Mouse (Mus musculus) monocyte, adult 2 months (primary cell): Measurements from ENCODE around the gene Slc43a1.
"Not testable (repeated sequence)": the region's sequence is repeated elsewhere in the genome, so short reads cannot be mapped to it uniquely, and the experiment has no call there.

Source experiments
- DNase-seq, 2 experiments: peaks; one replicate each; pipeline ENCODE4 v3.0.0; 2022; ENCODE audit warnings: low spot score in 2 of 2, low read depth in 1 of 2

Slc43a1 gene

GRCm38 (mm10) chr2:84838593-84838949 is at the start of gene Slc43a1:
Gene Slc43a1, plus strand, starts transcription at chr2:84838850.
- no peak for DNase-seq

GRCm38 (mm10) chr2:84790418-84790817 is 48.2 kb upstream of the Slc43a1 start:
- no peak for DNase-seq

GRCm38 (mm10) chr2:84792516-84792915 is 46.1 kb upstream of the Slc43a1 start:
- no peak for DNase-seq

- DNase-seq, result no peak
These were observed 45.5 kb upstream of the Slc43a1 start for GRCm38 (mm10) chr2:84793154-84793553.

- DNase-seq, result no peak
These were observed 44.8 kb upstream of the Slc43a1 start for GRCm38 (mm10) chr2:84793871-84794270.

GRCm38 (mm10) chr2:84797833-84798492 is 40.7 kb upstream of the Slc43a1 start:
- peak; percentile 37 to 59 for DNase-seq

- DNase-seq, result no peak
These were observed 40.1 kb upstream of the Slc43a1 start, which contains the start of gene Ube2l6 for GRCm38 (mm10) chr2:84798493-84798921. Gene Ube2l6, plus strand, starts transcription at chr2:84798828.

GRCm38 (mm10) chr2:84799041-84799561 is 39.5 kb upstream of the Slc43a1 start:
- DNase-seq, result peak in 1 of 2 experiments; percentile 31

- no peak for DNase-seq
These were observed 38.3 kb upstream of the Slc43a1 start for GRCm38 (mm10) chr2:84800304-84800703.

- not testable (repeated sequence) for DNase-seq
These were observed 37.4 kb upstream of the Slc43a1 start for GRCm38 (mm10) chr2:84801223-84801622.

- no peak for DNase-seq
These were observed 34.7 kb upstream of the Slc43a1 start for GRCm38 (mm10) chr2:84803963-84804362.

GRCm38 (mm10) chr2:84806546-84806945 is 32.1 kb upstream of the Slc43a1 start:
- no peak for DNase-seq

GRCm38 (mm10) chr2:84809330-84809729 is 29.3 kb upstream of the Slc43a1 start:
- DNase-seq, result no peak

- no peak for DNase-seq
These were observed 28.1 kb upstream of the Slc43a1 start for GRCm38 (mm10) chr2:84810526-84810885.

GRCm38 (mm10) chr2:84810886-84811577 is 27.6 kb upstream of the Slc43a1 start:
- peak; percentile 66 to 77 for DNase-seq

GRCm38 (mm10) chr2:84811880-84812279 is 26.8 kb upstream of the Slc43a1 start:
- no peak for DNase-seq

- DNase-seq, result no peak
These were observed 26.0 kb upstream of the Slc43a1 start for GRCm38 (mm10) chr2:84812676-84813075.

GRCm38 (mm10) chr2:84819861-84820260 is 18.8 kb upstream of the Slc43a1 start:
- no peak for DNase-seq

- DNase-seq, result no peak
These were observed 16.1 kb upstream of the Slc43a1 start, which contains the start of gene Smtnl1 for GRCm38 (mm10) chr2:84822552-84822951. Gene Smtnl1, minus strand, starts transcription at chr2:84822652.

GRCm38 (mm10) chr2:84823237-84823636 is 15.4 kb upstream of the Slc43a1 start:
- no peak for DNase-seq

- DNase-seq, result peak; percentile 67 to 73
These were observed 12.0 kb upstream of the Slc43a1 start, which contains the start of gene Timm10 for GRCm38 (mm10) chr2:84826488-84827282. Gene Timm10, plus strand, starts transcription at chr2:84826997.
